Comparison of ENCODE assay signal across 15 mouse cellular contexts in genomic region chr3:138097718-138098117, GRCm38 (mm10). TPM values are rescaled to one million over a fixed set of nuclear protein-coding genes. Genes with fewer than 3 reads are reported as not detected.
A peak's percentile ranks its signal among the peaks of the same experiment; 100 is the strongest.
DNase-seq lines count a peak whose midpoint lies in the region; ATAC-seq and TF ChIP-seq lines count a peak whose summit lies in the region.
"Had no signal": no experiment of that assay in that cellular context is flagged by ENCODE, and none has a peak within 500 bp of the region (broad histone marks: within the 10 kb centered on the region; RNA-seq: fewer than 3 reads in every experiment).

No protein-coding gene starts in this region.

- no peaks in the 10 kb centered on the region for H3K79me2 ChIP-seq in heart, adult 2 months (replicated peaks; ENCODE audit: control insufficient read depth, insufficient read depth, low read length)

- TF ChIP-seq CTCF in heart, adult 2 months (IDR thresholded peaks at IDR 0.05): no peak
- TF ChIP-seq CTCF in intestine, postnatal 0 days (IDR thresholded peaks at IDR 0.05; ENCODE audit: low read depth): no peak
- no peak for TF ChIP-seq CTCF in midbrain, postnatal 0 days (IDR thresholded peaks at IDR 0.05)

- no peak overlapping the region for H3K9ac ChIP-seq in heart, adult 2 months (ENCODE audit: low read depth, low read length)
- no peak overlapping the region for H3K9ac ChIP-seq in heart, embryonic 11.5 days (ENCODE audit: low read depth, low read length)
- no peak overlapping the region for H3K9ac ChIP-seq in intestine, embryonic 15.5 days
- H3K9ac ChIP-seq in intestine, postnatal 0 days (ENCODE audit: low read depth, low read length): no peak overlapping the region
- H3K9ac ChIP-seq in midbrain, embryonic 14.5 days (replicated peaks; ENCODE audit: low read length): no peak overlapping the region
- H3K9ac ChIP-seq in midbrain, postnatal 0 days (replicated peaks; ENCODE audit: low read length, poor library complexity, severe bottlenecking): no peak overlapping the region
- no peak overlapping the region for H3K9ac ChIP-seq in stomach, embryonic 15.5 days
- H3K9ac ChIP-seq: limb, embryonic 15.5 days; neural tube, embryonic 15.5 days had no signal

- peak in 1 of 2 experiments; percentile 17 for DNase-seq in heart, adult 2 months
- DNase-seq in midbrain, embryonic 14.5 days: no peak
- DNase-seq in midbrain, postnatal 0 days (ENCODE audit: low spot score): no peak
- no peak for DNase-seq in thymus, postnatal 14 days
- DNase-seq: cerebellum, adult 11 months; lung, postnatal 14 days had no signal

- TF ChIP-seq EP300 in heart, adult 2 months (IDR thresholded peaks at IDR 0.05; ENCODE audit: insufficient read depth, low read depth, low read length): no peak

- H3K4me3 ChIP-seq in heart, adult 2 months: no peak overlapping the region
- no peak overlapping the region for H3K4me3 ChIP-seq in heart, embryonic 11.5 days (ENCODE audit: low read depth, low read length)
- no peak overlapping the region for H3K4me3 ChIP-seq in intestine, embryonic 15.5 days (replicated peaks)
- H3K4me3 ChIP-seq in intestine, postnatal 0 days (ENCODE audit: low read depth, low read length): no peak overlapping the region
- no peak overlapping the region for H3K4me3 ChIP-seq in midbrain, embryonic 14.5 days (replicated peaks; ENCODE audit: low read depth, low read length)
- H3K4me3 ChIP-seq in midbrain, postnatal 0 days (ENCODE audit: low read depth, low read length): no peak overlapping the region
- H3K4me3 ChIP-seq in stomach, embryonic 15.5 days (replicated peaks): no peak overlapping the region
- H3K4me3 ChIP-seq: limb, embryonic 15.5 days; neural tube, embryonic 15.5 days had no signal

- no peak overlapping the region for H3K4me2 ChIP-seq in heart, embryonic 11.5 days
- H3K4me2 ChIP-seq in intestine, embryonic 15.5 days (replicated peaks): no peak overlapping the region
- H3K4me2 ChIP-seq in intestine, postnatal 0 days (replicated peaks; ENCODE audit: low read depth): no peak overlapping the region
- no peak overlapping the region for H3K4me2 ChIP-seq in midbrain, embryonic 14.5 days (ENCODE audit: low read length)
- H3K4me2 ChIP-seq in midbrain, postnatal 0 days (ENCODE audit: low read depth, low read length, poor library complexity, severe bottlenecking): no peak overlapping the region
- no peak overlapping the region for H3K4me2 ChIP-seq in stomach, embryonic 15.5 days
- H3K4me2 ChIP-seq: limb, embryonic 15.5 days; neural tube, embryonic 15.5 days had no signal

- no peaks in the 10 kb centered on the region for H3K36me3 ChIP-seq in heart, adult 2 months (ENCODE audit: control insufficient read depth, insufficient read depth, low read length)
- H3K36me3 ChIP-seq in heart, embryonic 11.5 days (ENCODE audit: control insufficient read depth, insufficient read depth, low read length): no peaks in the 10 kb centered on the region
- H3K36me3 ChIP-seq in intestine, embryonic 15.5 days: no peaks in the 10 kb centered on the region
- peaks cover 55% of the 10 kb centered on the region for H3K36me3 ChIP-seq in intestine, postnatal 0 days (ENCODE audit: control insufficient read depth, insufficient read depth)
- no peaks in the 10 kb centered on the region for H3K36me3 ChIP-seq in midbrain, embryonic 14.5 days (ENCODE audit: control insufficient read depth, insufficient read depth, low read length)
- H3K36me3 ChIP-seq in midbrain, postnatal 0 days (ENCODE audit: insufficient read depth, low read length): no peaks in the 10 kb centered on the region
- H3K36me3 ChIP-seq in stomach, embryonic 15.5 days: no peaks in the 10 kb centered on the region
- H3K36me3 ChIP-seq: limb, embryonic 15.5 days; neural tube, embryonic 15.5 days had no signal

- peak overlapping the region; percentile 48 for H3K27ac ChIP-seq in heart, adult 2 months
- H3K27ac ChIP-seq in heart, embryonic 11.5 days (ENCODE audit: low read depth, low read length): no peak overlapping the region
- H3K27ac ChIP-seq in intestine, embryonic 15.5 days: no peak overlapping the region
- H3K27ac ChIP-seq in intestine, postnatal 0 days (ENCODE audit: low read depth, low read length): no peak overlapping the region
- 0 out of 2 replicates have a peak overlapping the region, but pooled peaks have one; percentile 13 for H3K27ac ChIP-seq in midbrain, embryonic 14.5 days (replicated peaks; ENCODE audit: low read depth, low read length)
- H3K27ac ChIP-seq in midbrain, postnatal 0 days (ENCODE audit: low read depth, low read length): no peak overlapping the region
- no peak overlapping the region for H3K27ac ChIP-seq in stomach, embryonic 15.5 days
- H3K27ac ChIP-seq: limb, embryonic 15.5 days; neural tube, embryonic 15.5 days had no signal

- no peak for TF ChIP-seq POLR2A in heart, adult 2 months (IDR thresholded peaks at IDR 0.05; ENCODE audit: insufficient read depth, low read depth, low read length)

- intact Hi-C loops in heart, adult 2 months (cut with DNase I): loop anchor here (2.0 kb wide), 1 partner anchor 45 kb away; the partner anchor contains the start of gene Trmt10a

- WGBS in heart, adult 2 months: 69% methylated on average over 1 of the region's 1 CpGs
- 75% methylated on average over 1 of the region's 1 CpGs for WGBS in heart, embryonic 11.5 days (ENCODE audit: insufficient replicate concordance)
- 62% methylated on average over 1 of the region's 1 CpGs for WGBS in intestine, embryonic 15.5 days
- WGBS in intestine, postnatal 0 days: 79% methylated on average over 1 of the region's 1 CpGs
- 62% methylated on average over 1 of the region's 1 CpGs for WGBS in midbrain, embryonic 14.5 days
- WGBS in midbrain, postnatal 0 days: 78% methylated on average over 1 of the region's 1 CpGs
- WGBS in stomach, embryonic 15.5 days: 66% methylated on average over 1 of the region's 1 CpGs

- peaks cover 3% of the 10 kb centered on the region for H3K4me1 ChIP-seq in heart, adult 2 months (ENCODE audit: control insufficient read depth, insufficient read depth, low read length)
- peaks cover 10% of the 10 kb centered on the region for H3K4me1 ChIP-seq in heart, embryonic 11.5 days (ENCODE audit: control insufficient read depth, insufficient read depth, low read length)
- no peaks in the 10 kb centered on the region for H3K4me1 ChIP-seq in intestine, embryonic 15.5 days (replicated peaks)
- no peaks in the 10 kb centered on the region for H3K4me1 ChIP-seq in intestine, postnatal 0 days (replicated peaks; ENCODE audit: control insufficient read depth, insufficient read depth, low read length)
- H3K4me1 ChIP-seq in midbrain, embryonic 14.5 days (ENCODE audit: control insufficient read depth, insufficient read depth, low read length): no peaks in the 10 kb centered on the region
- 0 out of 2 replicates have a peak, but pooled peaks cover 3% of the 10 kb centered on the region for H3K4me1 ChIP-seq in midbrain, postnatal 0 days (ENCODE audit: insufficient read depth, low read length)
- H3K4me1 ChIP-seq in stomach, embryonic 15.5 days: no peaks in the 10 kb centered on the region
- H3K4me1 ChIP-seq: limb, embryonic 15.5 days; neural tube, embryonic 15.5 days had no signal

- no peaks in the 10 kb centered on the region for H3K9me3 ChIP-seq in heart, embryonic 11.5 days (replicated peaks; ENCODE audit: control insufficient read depth, low read length)
- no peaks in the 10 kb centered on the region for H3K9me3 ChIP-seq in intestine, embryonic 15.5 days
- no peaks in the 10 kb centered on the region for H3K9me3 ChIP-seq in intestine, postnatal 0 days (ENCODE audit: control insufficient read depth)
- no peaks in the 10 kb centered on the region for H3K9me3 ChIP-seq in midbrain, embryonic 14.5 days (ENCODE audit: control insufficient read depth, low read length)
- no peaks in the 10 kb centered on the region for H3K9me3 ChIP-seq in midbrain, postnatal 0 days (ENCODE audit: low read length)
- no peaks in the 10 kb centered on the region for H3K9me3 ChIP-seq in stomach, embryonic 15.5 days
- H3K9me3 ChIP-seq: limb, embryonic 15.5 days; neural tube, embryonic 15.5 days had no signal

- ATAC-seq in heart, embryonic 11.5 days (replicated peaks; ENCODE audit: insufficient number of reproducible peaks, low FRiP score, low TSS enrichment): no peak
- ATAC-seq in intestine, embryonic 15.5 days: peak; percentile 54; the same call in 1 of the 2 replicates
- ATAC-seq in intestine, postnatal 0 days: no peak
- ATAC-seq in midbrain, embryonic 14.5 days (ENCODE audit: low FRiP score, low TSS enrichment): no peak
- no peak for ATAC-seq in midbrain, postnatal 0 days (ENCODE audit: low FRiP score)
- peak; percentile 39 for ATAC-seq in stomach, embryonic 15.5 days (ENCODE audit: insufficient read depth, low FRiP score, low read depth)
- ATAC-seq: hindbrain, embryonic 16.5 days had no signal

- no peaks in the 10 kb centered on the region for H3K27me3 ChIP-seq in heart, adult 2 months (ENCODE audit: control insufficient read depth, insufficient read depth, low read length)
- no peaks in the 10 kb centered on the region for H3K27me3 ChIP-seq in heart, embryonic 11.5 days (ENCODE audit: control insufficient read depth, insufficient read depth, low read length)
- no peaks in the 10 kb centered on the region for H3K27me3 ChIP-seq in intestine, embryonic 15.5 days (replicated peaks)
- no peaks in the 10 kb centered on the region for H3K27me3 ChIP-seq in intestine, postnatal 0 days (replicated peaks; ENCODE audit: control insufficient read depth, insufficient read depth, low read length)
- no peaks in the 10 kb centered on the region for H3K27me3 ChIP-seq in midbrain, embryonic 14.5 days (ENCODE audit: control insufficient read depth, insufficient read depth, low read length)
- H3K27me3 ChIP-seq in midbrain, postnatal 0 days (ENCODE audit: insufficient read depth, low read length): no peaks in the 10 kb centered on the region
- no peaks in the 10 kb centered on the region for H3K27me3 ChIP-seq in stomach, embryonic 15.5 days (replicated peaks)
- H3K27me3 ChIP-seq: CH12.LX; limb, embryonic 15.5 days; neural tube, embryonic 15.5 days had no signal

RNA-seq across cellular contexts. Expression of gene Gm5105, which starts 30.5 kb away (rescaled TPM):
- total RNA-seq in heart, adult 2 months (2021): 1 to 10 TPM in 1 of 2 experiments, under 1 TPM in 1; 0.77 to 1.4 TPM
- 1.4 and 2.0 TPM in 2 replicates for polyA plus RNA-seq in heart, adult 2 months (2012; rRNA removed)
- 0.89 TPM in 1 of 2 replicates, not detected in the other for polyA plus RNA-seq in heart, embryonic 11.5 days (2014; fragmentation: Nextera tagmentation; extraction: Ambion mirVana)
- 0.24 and 0.31 TPM in 2 replicates for polyA plus RNA-seq in intestine, embryonic 15.5 days (2015; fragmentation: Nextera tagmentation; extraction: Ambion mirVana)
- polyA plus RNA-seq in intestine, postnatal 0 days (2015; fragmentation: Nextera tagmentation; extraction: Ambion mirVana): not detected in 2 replicates
- not detected in 2 replicates for polyA plus RNA-seq in midbrain, embryonic 14.5 days (2014; fragmentation: Nextera tagmentation; extraction: Ambion mirVana)
- not detected in 2 replicates for total RNA-seq in midbrain, postnatal 0 days (2014; rRNA removed)
- 0.11 and 0.12 TPM in 2 replicates for polyA plus RNA-seq in midbrain, postnatal 0 days (2015; fragmentation: Nextera tagmentation; extraction: Ambion mirVana)
- 0.10 TPM in 1 of 2 replicates, not detected in the other for polyA plus RNA-seq in stomach, embryonic 15.5 days (2015; fragmentation: Nextera tagmentation; extraction: Ambion mirVana)
- polyA plus RNA-seq: thymus, postnatal 0 days had no signal

RNA-seq across cellular contexts. Expression of gene 1110002E22Rik, which starts 32.9 kb away (rescaled TPM):
- total RNA-seq in heart, adult 2 months (2021): 10 to 100 TPM; 48.1 to 48.8 TPM
- 14.7 and 22.9 TPM in 2 replicates for polyA plus RNA-seq in heart, adult 2 months (2012; rRNA removed)
- polyA plus RNA-seq in heart, embryonic 11.5 days (2014; fragmentation: Nextera tagmentation; extraction: Ambion mirVana): 6.3 and 8.3 TPM in 2 replicates
- 0.14 and 0.18 TPM in 2 replicates for polyA plus RNA-seq in intestine, embryonic 15.5 days (2015; fragmentation: Nextera tagmentation; extraction: Ambion mirVana)
- polyA plus RNA-seq in intestine, postnatal 0 days (2015; fragmentation: Nextera tagmentation; extraction: Ambion mirVana): 0.07 and 0.08 TPM in 2 replicates
- 0.12 and 0.18 TPM in 2 replicates for polyA plus RNA-seq in midbrain, embryonic 14.5 days (2014; fragmentation: Nextera tagmentation; extraction: Ambion mirVana)
- 0.11 and 0.24 TPM in 2 replicates for total RNA-seq in midbrain, postnatal 0 days (2014; rRNA removed)
- 0.04 and 0.05 TPM in 2 replicates for polyA plus RNA-seq in midbrain, postnatal 0 days (2015; fragmentation: Nextera tagmentation; extraction: Ambion mirVana)
- polyA plus RNA-seq in stomach, embryonic 15.5 days (2015; fragmentation: Nextera tagmentation; extraction: Ambion mirVana): 0.10 and 0.24 TPM in 2 replicates

RNA-seq across cellular contexts. Expression of gene Trmt10a, which starts 45.5 kb away (rescaled TPM):
- 1 to 10 TPM; 3.2 to 3.8 TPM for total RNA-seq in heart, adult 2 months (2021)
- 0.47 and 1.3 TPM in 2 replicates for polyA plus RNA-seq in heart, adult 2 months (2012; rRNA removed)
- 10.8 and 15.9 TPM in 2 replicates for polyA plus RNA-seq in heart, embryonic 11.5 days (2014; fragmentation: Nextera tagmentation; extraction: Ambion mirVana)
- polyA plus RNA-seq in intestine, embryonic 15.5 days (2015; fragmentation: Nextera tagmentation; extraction: Ambion mirVana): 8.8 and 12.9 TPM in 2 replicates
- 4.3 and 4.7 TPM in 2 replicates for polyA plus RNA-seq in intestine, postnatal 0 days (2015; fragmentation: Nextera tagmentation; extraction: Ambion mirVana)
- 7.6 and 10.1 TPM in 2 replicates for polyA plus RNA-seq in midbrain, embryonic 14.5 days (2014; fragmentation: Nextera tagmentation; extraction: Ambion mirVana)
- total RNA-seq in midbrain, postnatal 0 days (2014; rRNA removed): 2.5 and 5.3 TPM in 2 replicates
- polyA plus RNA-seq in midbrain, postnatal 0 days (2015; fragmentation: Nextera tagmentation; extraction: Ambion mirVana): 8.4 and 9.5 TPM in 2 replicates
- 9.7 and 10.9 TPM in 2 replicates for polyA plus RNA-seq in stomach, embryonic 15.5 days (2015; fragmentation: Nextera tagmentation; extraction: Ambion mirVana)

RNA-seq across cellular contexts. Expression of gene Mttp, which starts 47.0 kb away (rescaled TPM):
- total RNA-seq in heart, adult 2 months (2021): 1 to 10 TPM; 5.9 to 6.9 TPM
- 2.0 and 3.0 TPM in 2 replicates for polyA plus RNA-seq in heart, adult 2 months (2012; rRNA removed)
- polyA plus RNA-seq in heart, embryonic 11.5 days (2014; fragmentation: Nextera tagmentation; extraction: Ambion mirVana): 8.0 and 8.7 TPM in 2 replicates
- 228 and 249 TPM in 2 replicates for polyA plus RNA-seq in intestine, embryonic 15.5 days (2015; fragmentation: Nextera tagmentation; extraction: Ambion mirVana)
- 930 and 998 TPM in 2 replicates for polyA plus RNA-seq in intestine, postnatal 0 days (2015; fragmentation: Nextera tagmentation; extraction: Ambion mirVana)
- polyA plus RNA-seq in midbrain, embryonic 14.5 days (2014; fragmentation: Nextera tagmentation; extraction: Ambion mirVana): 6.6 and 7.0 TPM in 2 replicates
- total RNA-seq in midbrain, postnatal 0 days (2014; rRNA removed): 4.9 and 8.1 TPM in 2 replicates
- 6.1 and 6.7 TPM in 2 replicates for polyA plus RNA-seq in midbrain, postnatal 0 days (2015; fragmentation: Nextera tagmentation; extraction: Ambion mirVana)
- 41.6 and 64.3 TPM in 2 replicates for polyA plus RNA-seq in stomach, embryonic 15.5 days (2015; fragmentation: Nextera tagmentation; extraction: Ambion mirVana)

Comparison
In these comparisons a context has a peak if more than half of its experiments do, and no peak if none do; other contexts are left out.
1. H3K27ac ChIP-seq: peak in heart, adult 2 months (single experiment) and midbrain, embryonic 14.5 days (single experiment); none in heart, embryonic 11.5 days (single experiment), intestine, embryonic 15.5 days (single experiment), intestine, postnatal 0 days (single experiment), midbrain, postnatal 0 days (single experiment) and stomach, embryonic 15.5 days (single experiment).
2. ATAC-seq: peak in intestine, embryonic 15.5 days (single experiment) and stomach, embryonic 15.5 days (single experiment); none in heart, embryonic 11.5 days (single experiment), intestine, postnatal 0 days (single experiment), midbrain, embryonic 14.5 days (single experiment) and midbrain, postnatal 0 days (single experiment).